Mouse (Mus musculus) heart, embryonic 11.5 days (tissue): ENCODE results near the gene Lrmda. TPM values are rescaled to one million over a fixed set of nuclear protein-coding genes. Genes with fewer than 3 reads are reported as not detected.

Experiments
- ATAC-seq: fragments of 200-750 bp; cut with Nextera tagmentation; replicated peaks from 2 replicates; pipeline ENCODE4 v1.8.0; 2017; ENCODE audit warnings: moderate library complexity; ENCODE audit not compliant: insufficient number of reproducible peaks, low FRiP score, low TSS enrichment
- H3K27ac ChIP-seq: fragments of 300-500 bp; sonication (generic); 2 replicates; pipeline ENCODE4 v1.5.1; 2014; ENCODE audit warnings: mild to moderate bottlenecking, low read depth, low read length
- H3K27me3 ChIP-seq: fragments of 300-500 bp; sonication (generic); 2 replicates; pipeline ENCODE4 v1.6.1; 2014; ENCODE audit warnings: mild to moderate bottlenecking, low read length, mixed read lengths; ENCODE audit not compliant: control insufficient read depth, insufficient read depth
- H3K36me3 ChIP-seq: fragments of 300-500 bp; sonication (generic); 2 replicates; pipeline ENCODE4 v1.6.1; 2014; ENCODE audit warnings: mild to moderate bottlenecking, low read length, moderate library complexity, mixed read lengths; ENCODE audit not compliant: control insufficient read depth, insufficient read depth
- H3K4me1 ChIP-seq: fragments of 300-500 bp; sonication (generic); 2 replicates; pipeline ENCODE4 v1.6.1; 2014; ENCODE audit warnings: low read length; ENCODE audit not compliant: control insufficient read depth, insufficient read depth
- H3K4me2 ChIP-seq: fragments of 300-500 bp; sonication (generic); 2 replicates; pipeline ENCODE4 v1.6.1; 2014; ENCODE audit warnings: mild to moderate bottlenecking, moderate library complexity
- H3K4me3 ChIP-seq: fragments of 300-500 bp; sonication (generic); 2 replicates; pipeline ENCODE4 v1.5.1; 2014; ENCODE audit warnings: low read depth, low read length
- H3K9ac ChIP-seq: fragments of 300-500 bp; sonication (generic); 2 replicates; pipeline ENCODE4 v1.6.1; 2014; ENCODE audit warnings: mild to moderate bottlenecking, low read depth, low read length, moderate library complexity
- H3K9me3 ChIP-seq: fragments of 300-500 bp; sonication (generic); replicated peaks from 2 replicates; pipeline ENCODE4 v1.6.1; 2016; ENCODE audit warnings: low read length; ENCODE audit not compliant: control insufficient read depth
- WGBS: fragments of 180-500 bp; shearing (Covaris S2); extraction: QIAGEN DNeasy Blood & Tissue Kit; methylation state at CpG from one replicate; pipeline ENCODE4 v1.1.7; 2014; ENCODE audit not compliant: insufficient replicate concordance; 5-methylcytosine and 5-hydroxymethylcytosine counted together
- polyA plus RNA-seq: library from polyadenylated mRNA; unstranded; fragments of >200 nt; fragmentation: Nextera tagmentation; extraction: Ambion mirVana; gene quantifications from 2 replicates; pipeline ENCODE4 v1.2.1, GENCODE M21; 2014

Gene Lrmda
- polyA plus RNA-seq, 1 experiment from 2014 or later, result 0.70 TPM

- Histone ChIP-seq H3K9me3 (no peaks in the 10 kb centered on the region), H3K27me3 (no peaks in the 10 kb centered on the region), H3K36me3 (no peaks in the 10 kb centered on the region), H3K4me2 (no peak overlapping the region), H3K27ac (no peak overlapping the region), H3K4me3 (no peak overlapping the region), H3K4me1 (no peaks in the 10 kb centered on the region), H3K9ac (no peak overlapping the region)
- 86% methylated on average over 15 of the region's 15 CpGs for WGBS
- no peak for ATAC-seq
These were observed 265.5 kb downstream of the Lrmda start for GRCm38 (mm10) chr14:22284823-22285517.

- Histone ChIP-seq H3K4me2 (no peak overlapping the region), H3K9me3 (no peaks in the 10 kb centered on the region), H3K4me1 (no peaks in the 10 kb centered on the region), H3K9ac (no peak overlapping the region), H3K27ac (no peak overlapping the region), H3K27me3 (no peaks in the 10 kb centered on the region), H3K4me3 (no peak overlapping the region), H3K36me3 (no peaks in the 10 kb centered on the region)
- ATAC-seq, result no peak
- WGBS, result 57% methylated on average over 4 of the region's 4 CpGs
These were observed 266.3 kb downstream of the Lrmda start for GRCm38 (mm10) chr14:22285826-22286225.

GRCm38 (mm10) chr14:22288179-22288578 is 268.7 kb downstream of the Lrmda start:
- Histone ChIP-seq H3K4me1 (no peaks in the 10 kb centered on the region), H3K27ac (no peak overlapping the region), H3K4me2 (no peak overlapping the region), H3K4me3 (no peak overlapping the region), H3K27me3 (no peaks in the 10 kb centered on the region), H3K9ac (no peak overlapping the region), H3K9me3 (no peaks in the 10 kb centered on the region), H3K36me3 (no peaks in the 10 kb centered on the region)
- 49% methylated on average over 10 of the region's 10 CpGs for WGBS
- no peak for ATAC-seq

- no peak overlapping the region for H3K27ac ChIP-seq
- ATAC-seq, result no peak
- whole genome bisulfite sequencing, result 78% methylated on average over 15 of the region's 15 CpGs
- no peak overlapping the region for H3K9ac ChIP-seq
- H3K9me3 ChIP-seq, result no peaks in the 10 kb centered on the region
- no peaks in the 10 kb centered on the region for H3K4me1 ChIP-seq
- no peak overlapping the region for H3K4me3 ChIP-seq
- no peaks in the 10 kb centered on the region for H3K36me3 ChIP-seq
- no peaks in the 10 kb centered on the region for H3K27me3 ChIP-seq
- H3K4me2 ChIP-seq, result no peak overlapping the region
These were observed 269.9 kb downstream of the Lrmda start for GRCm38 (mm10) chr14:22289380-22289922.

- ATAC-seq, result no peak
- no peak overlapping the region for H3K4me3 ChIP-seq
- no peak overlapping the region for H3K9ac ChIP-seq
- 77% methylated on average over 4 of the region's 4 CpGs for WGBS
- no peak overlapping the region for H3K4me2 ChIP-seq
- H3K27me3 ChIP-seq, result no peaks in the 10 kb centered on the region
- no peaks in the 10 kb centered on the region for H3K4me1 ChIP-seq
- no peak overlapping the region for H3K27ac ChIP-seq
- no peaks in the 10 kb centered on the region for H3K9me3 ChIP-seq
- H3K36me3 ChIP-seq, result no peaks in the 10 kb centered on the region
These were observed 274.9 kb downstream of the Lrmda start for GRCm38 (mm10) chr14:22294371-22294770.

- no peaks in the 10 kb centered on the region for H3K4me1 ChIP-seq
- no peak for ATAC-seq
- no peak overlapping the region for H3K4me2 ChIP-seq
- H3K27me3 ChIP-seq, result no peaks in the 10 kb centered on the region
- H3K9me3 ChIP-seq, result no peaks in the 10 kb centered on the region
- WGBS, result 56% methylated on average over 3 of the region's 3 CpGs
- no peak overlapping the region for H3K27ac ChIP-seq
- no peak overlapping the region for H3K9ac ChIP-seq
- H3K4me3 ChIP-seq, result no peak overlapping the region
- no peaks in the 10 kb centered on the region for H3K36me3 ChIP-seq
These were observed 277.2 kb downstream of the Lrmda start for GRCm38 (mm10) chr14:22296655-22297239.

- H3K4me3 ChIP-seq, result no peak overlapping the region
- H3K9me3 ChIP-seq, result no peaks in the 10 kb centered on the region
- no peak overlapping the region for H3K27ac ChIP-seq
- H3K9ac ChIP-seq, result no peak overlapping the region
- WGBS, result 75% methylated on average over 5 of the region's 5 CpGs
- no peaks in the 10 kb centered on the region for H3K4me1 ChIP-seq
- no peak overlapping the region for H3K4me2 ChIP-seq
- ATAC-seq, result no peak
- no peaks in the 10 kb centered on the region for H3K36me3 ChIP-seq
- no peaks in the 10 kb centered on the region for H3K27me3 ChIP-seq
These were observed 287.2 kb downstream of the Lrmda start for GRCm38 (mm10) chr14:22306759-22307158.

GRCm38 (mm10) chr14:22308059-22308458 is 288.5 kb downstream of the Lrmda start:
- Histone ChIP-seq H3K4me1 (no peaks in the 10 kb centered on the region), H3K36me3 (no peaks in the 10 kb centered on the region), H3K9ac (no peak overlapping the region), H3K9me3 (no peaks in the 10 kb centered on the region), H3K27me3 (no peaks in the 10 kb centered on the region), H3K4me3 (no peak overlapping the region), H3K4me2 (no peak overlapping the region), H3K27ac (no peak overlapping the region)
- no peak for ATAC-seq
- WGBS, result 71% methylated on average over 6 of the region's 6 CpGs
